In genomic region chr2:72246376-72246775, GRCm38 (mm10) we compare ENCODE assay signal across 20 mouse cellular contexts.
"Had no signal": no experiment of that assay in that cellular context is flagged by ENCODE, and none has a peak within 500 bp of the region (broad histone marks: within the 10 kb centered on the region; RNA-seq: fewer than 3 reads in every experiment).

No protein-coding gene starts in this region.

- DNase-seq: lung, adult 18-20 months; lung, embryonic 14.5 days; lung, postnatal 10 days; lung, postnatal 4 days; midbrain, embryonic 14.5 days; retina, postnatal 1 day; right cerebral cortex, adult 18-20 months; right cerebral cortex, postnatal 25 days; right cerebral cortex, postnatal 4 days; spleen, adult 18-20 months; thymus, adult 18-20 months; thymus, postnatal 14 days; thymus, postnatal 36 days had no signal

- ATAC-seq: midbrain, embryonic 16.5 days had no signal

- H3K27me3 ChIP-seq: midbrain, embryonic 12.5 days; stomach, embryonic 15.5 days had no signal

- H3K4me2 ChIP-seq: lung, embryonic 14.5 days; midbrain, embryonic 12.5 days; neural tube, embryonic 13.5 days; neural tube, embryonic 15.5 days; stomach, embryonic 15.5 days had no signal

- H3K36me3 ChIP-seq: midbrain, embryonic 12.5 days; neural tube, embryonic 13.5 days; stomach, embryonic 15.5 days had no signal

- H3K4me1 ChIP-seq: neural tube, embryonic 13.5 days; neural tube, embryonic 15.5 days; stomach, embryonic 15.5 days had no signal

- H3K9me3 ChIP-seq: midbrain, embryonic 12.5 days; neural tube, embryonic 13.5 days; neural tube, embryonic 15.5 days; stomach, embryonic 15.5 days had no signal

- H3K27ac ChIP-seq: liver, embryonic 14.5 days; midbrain, embryonic 12.5 days; neural tube, embryonic 13.5 days; neural tube, embryonic 15.5 days had no signal

- H3K4me3 ChIP-seq: midbrain, embryonic 12.5 days; myocyte; neural tube, embryonic 13.5 days; neural tube, embryonic 15.5 days; stomach, embryonic 15.5 days had no signal

- H3K9ac ChIP-seq: liver, embryonic 14.5 days; lung, embryonic 14.5 days; midbrain, embryonic 12.5 days; neural tube, embryonic 13.5 days; neural tube, embryonic 15.5 days; stomach, embryonic 15.5 days had no signal
